Mouse (Mus musculus) neutrophil, adult 5-6 weeks (primary cell): ENCODE measurements around the gene Psmc2. TPM values are rescaled to one million over a fixed set of nuclear protein-coding genes. Genes with fewer than 3 reads are reported as not detected.

Source experiments
- ATAC-seq: fragments of 151-379, 151-347 bp; 2 replicates; pipeline ENCODE4 v1.8.0; 2017; ENCODE audit warnings: mild to moderate bottlenecking, moderate TSS enrichment; ENCODE audit not compliant: insufficient number of reproducible peaks, poor library complexity, low FRiP score, severe bottlenecking; ENCODE audit errors: extremely low read depth
- total RNA-seq: library from RNA; stranded (forward); fragments of 200-1000 nt; gene quantifications from 2 replicates; pipeline ENCODE4 v1.2.3, GENCODE M21; 2017

Psmc2 gene
- total RNA-seq: 29.7 and 50.6 TPM in 2 replicates

DNA sequence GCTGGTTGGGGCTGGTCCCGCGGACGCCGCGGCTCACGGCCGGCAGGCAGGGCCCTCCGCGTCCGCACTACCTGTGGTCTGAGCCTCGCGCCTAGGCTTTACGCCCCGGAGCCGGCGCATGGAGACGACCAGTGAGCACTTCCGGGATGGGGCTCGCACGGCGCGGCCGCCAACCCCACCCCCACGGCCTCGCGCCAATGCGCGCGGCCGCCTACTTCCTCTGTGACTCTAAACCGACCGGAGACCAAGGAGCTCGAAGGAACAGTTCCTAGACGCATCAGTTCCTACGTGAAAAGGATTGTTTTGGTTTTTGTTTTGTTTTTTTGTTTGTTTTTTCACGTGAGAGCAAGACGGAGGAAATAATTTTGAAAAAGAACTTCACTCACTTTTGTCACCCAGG, at the start of gene Psmc2, which contains the start of gene Dnajc2:
Gene Psmc2 (plus strand): TSS at position 231 of the 400 bp plus-strand sequence.
Gene Dnajc2 (minus strand): TSS at position 199 of the 400 bp plus-strand sequence.
- ATAC-seq: peak; percentile 83

DNA sequence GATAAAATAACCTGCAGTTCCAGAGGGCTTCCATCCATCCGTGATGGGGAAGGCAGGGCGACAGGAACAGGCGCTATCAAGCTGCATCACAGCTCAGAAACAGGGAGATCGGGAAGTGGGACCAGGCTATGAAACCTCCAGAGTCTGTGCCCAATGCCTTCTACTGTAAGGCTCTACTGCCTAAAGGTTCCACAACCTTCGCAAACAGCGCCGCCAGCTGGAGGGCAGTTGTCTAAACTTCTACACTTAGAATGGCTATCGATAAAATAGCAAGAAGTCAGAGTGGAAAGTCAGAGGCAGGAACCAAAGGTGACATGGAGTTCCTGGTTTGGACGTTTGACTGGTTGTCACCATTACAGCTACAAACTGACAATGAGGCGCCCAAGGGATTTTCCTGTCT, 49.5 kb upstream of the Psmc2 start:
- peak; percentile 56; the same call in 1 of the 2 replicates for ATAC-seq

DNA sequence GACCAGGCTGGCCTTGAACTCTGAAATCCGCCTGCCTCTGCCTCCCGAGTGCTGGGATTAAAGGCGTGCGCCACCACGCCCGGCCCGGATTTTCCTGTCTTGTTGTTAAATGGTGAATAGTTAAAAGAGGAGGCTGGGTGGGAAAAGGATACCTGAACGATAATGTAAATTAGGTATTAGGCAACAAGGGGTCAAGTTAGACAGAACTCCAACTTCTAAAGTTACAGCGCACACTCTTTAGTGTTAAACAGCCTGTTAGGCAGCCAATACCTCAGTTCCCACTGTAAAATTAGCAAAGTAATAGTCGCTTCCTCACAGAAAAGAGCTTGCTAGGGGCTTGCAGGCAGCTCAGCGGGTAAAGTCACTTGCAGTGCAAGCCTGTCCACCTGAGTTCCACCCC, 49.0 kb upstream of the Psmc2 start:
- no peak for ATAC-seq

DNA sequence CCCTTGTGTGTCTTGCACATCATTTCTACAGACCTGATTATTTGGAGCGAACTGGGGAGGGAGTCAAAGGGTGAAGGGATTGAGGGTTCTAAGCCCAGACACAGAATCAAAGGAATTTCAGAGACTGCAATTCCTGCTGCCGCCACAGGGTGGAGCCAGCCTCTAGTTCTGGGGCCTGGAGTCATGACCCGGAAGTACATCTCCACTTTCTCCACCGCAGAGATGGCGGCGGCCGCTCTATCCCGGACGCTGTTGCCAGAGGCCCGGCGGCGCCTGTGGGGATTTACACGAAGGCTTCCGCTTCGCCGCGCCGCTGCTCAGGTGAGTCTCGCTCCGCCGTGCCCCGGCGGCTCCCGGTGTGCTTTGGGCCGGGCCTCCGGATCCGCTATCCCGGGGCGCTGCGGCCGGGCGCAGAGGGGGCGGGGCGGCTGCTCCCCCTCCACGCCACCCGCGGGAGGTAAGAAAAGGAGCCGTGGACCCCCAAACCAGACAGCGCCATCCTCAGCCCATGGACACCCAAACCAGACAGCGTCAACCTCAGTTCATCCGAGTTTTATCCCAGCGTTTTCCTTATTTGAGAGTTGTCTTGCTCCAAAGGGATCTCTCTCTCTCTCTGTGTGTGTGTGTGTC, 48.0 kb upstream of the Psmc2 start, which contains the start of gene Pmpcb:
Gene Pmpcb (plus strand): TSS at position 186 of the 630 bp plus-strand sequence.
- ATAC-seq: peak; percentile 94

DNA sequence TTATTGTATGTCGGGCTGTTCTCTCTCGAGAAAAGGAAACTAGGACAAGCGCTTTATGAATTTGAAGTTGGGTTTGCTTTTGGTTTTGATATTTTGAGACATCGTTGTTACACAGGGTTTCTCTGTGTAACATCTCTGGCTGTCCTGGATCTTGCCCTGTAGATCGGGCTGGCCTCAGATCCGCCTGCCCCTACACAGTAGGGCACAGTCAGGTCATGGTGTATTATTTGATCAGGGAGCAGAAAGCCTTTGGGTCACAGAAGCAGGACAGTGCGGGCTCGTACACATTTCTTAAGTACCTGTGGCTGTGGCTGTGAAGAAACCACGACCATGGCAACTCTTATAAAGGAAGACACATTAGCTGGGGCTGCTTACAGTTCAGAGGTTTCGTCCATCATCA, 47.5 kb upstream of the Psmc2 start:
- no peak for ATAC-seq

DNA sequence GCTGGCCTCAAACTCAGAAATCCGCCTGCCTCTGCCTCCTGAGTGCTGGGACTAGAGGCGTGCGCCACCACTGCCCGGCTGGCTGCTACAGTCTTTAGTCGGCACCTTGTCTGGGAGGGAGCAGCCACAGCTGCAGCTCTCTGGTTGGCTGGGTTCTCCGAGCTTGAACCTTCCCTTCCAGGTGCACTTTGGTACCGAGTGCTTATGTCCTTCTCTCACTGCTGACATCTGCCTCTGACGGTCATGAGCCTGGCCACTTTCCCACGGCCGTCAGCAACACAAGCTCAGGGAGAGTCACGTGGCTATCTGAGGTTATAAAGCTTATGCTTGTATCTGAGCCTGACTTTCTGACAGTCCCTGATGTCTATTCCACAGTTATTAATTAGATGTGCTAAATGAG, 46.0 kb upstream of the Psmc2 start:
- ATAC-seq: no peak

DNA sequence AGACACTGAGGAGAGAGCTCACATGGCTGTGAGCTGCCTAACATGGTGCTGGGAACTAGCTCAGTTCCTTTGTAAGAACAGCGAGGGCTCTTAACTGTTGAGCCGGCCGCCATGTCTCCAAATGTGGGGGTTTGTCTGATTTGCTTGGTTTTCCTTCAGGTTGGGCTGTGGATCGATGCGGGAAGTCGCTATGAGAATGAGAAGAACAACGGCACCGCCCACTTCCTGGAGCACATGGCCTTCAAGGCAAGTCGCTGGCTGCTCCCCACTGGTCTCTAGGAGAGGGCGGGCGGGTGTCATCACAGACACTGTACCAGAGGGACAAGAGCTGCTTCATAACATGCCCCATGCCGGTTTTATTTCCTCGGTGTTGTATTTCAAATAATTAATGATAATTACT, 45.2 kb upstream of the Psmc2 start:
- no peak for ATAC-seq

DNA sequence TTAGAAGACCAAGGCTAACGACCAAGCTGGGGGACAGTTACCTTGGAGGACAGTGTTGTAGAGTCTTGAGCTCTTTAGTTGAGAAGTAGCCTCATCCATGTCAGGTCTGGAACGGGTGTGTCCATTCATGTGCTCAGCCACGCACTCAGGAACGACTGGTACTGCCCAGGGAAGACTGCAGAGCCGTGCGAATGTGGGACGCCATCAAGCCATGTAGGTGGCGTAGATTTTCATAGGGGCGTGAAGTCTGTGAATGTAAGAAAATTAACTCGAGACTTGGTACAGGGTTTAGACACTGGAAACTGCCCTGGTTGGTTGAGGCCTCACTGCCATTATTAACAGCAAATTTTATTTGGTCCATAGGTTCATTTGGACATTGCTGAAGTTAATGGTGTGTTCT, 41.5 kb upstream of the Psmc2 start:
- ATAC-seq: no peak

DNA sequence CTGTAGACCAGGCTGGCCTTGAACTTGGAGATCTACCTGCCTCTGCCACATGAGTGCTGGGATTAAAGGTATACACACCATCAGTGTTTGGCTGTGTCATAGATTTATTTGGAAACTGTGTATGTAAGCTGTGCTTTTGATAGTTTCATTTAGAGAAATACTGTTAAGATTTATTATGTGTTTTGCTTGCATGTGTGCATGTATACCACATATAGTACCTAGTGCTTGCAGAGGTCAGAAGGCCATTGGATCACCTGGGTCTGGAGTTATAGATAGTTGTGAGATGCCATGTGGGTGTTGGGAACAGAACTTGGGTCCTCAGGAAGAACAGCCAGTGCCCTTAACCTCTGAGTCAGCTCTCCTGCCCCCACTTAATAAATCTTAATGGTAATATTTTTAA, 40.4 kb upstream of the Psmc2 start:
- ATAC-seq: no peak

DNA sequence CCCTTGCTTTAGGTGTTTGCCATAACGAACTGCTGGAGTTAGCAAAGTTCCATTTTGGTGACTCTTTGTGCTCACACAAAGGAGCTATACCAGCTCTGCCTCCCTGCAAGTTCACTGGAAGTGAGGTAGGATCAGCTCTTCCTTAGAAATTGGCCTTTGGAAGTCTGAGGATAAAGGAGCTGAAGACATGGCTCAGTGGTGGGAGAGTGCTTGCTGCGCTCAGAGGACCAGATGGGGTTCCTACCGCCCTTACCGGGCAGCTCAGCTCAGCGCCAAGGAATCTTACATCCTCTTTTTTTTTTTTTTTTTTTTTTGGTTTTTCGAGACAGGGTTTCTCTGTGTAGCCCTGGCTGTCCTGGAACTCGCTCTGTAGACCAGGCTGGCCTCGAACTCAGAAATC, 39.1 kb upstream of the Psmc2 start:
- no peak for ATAC-seq

DNA sequence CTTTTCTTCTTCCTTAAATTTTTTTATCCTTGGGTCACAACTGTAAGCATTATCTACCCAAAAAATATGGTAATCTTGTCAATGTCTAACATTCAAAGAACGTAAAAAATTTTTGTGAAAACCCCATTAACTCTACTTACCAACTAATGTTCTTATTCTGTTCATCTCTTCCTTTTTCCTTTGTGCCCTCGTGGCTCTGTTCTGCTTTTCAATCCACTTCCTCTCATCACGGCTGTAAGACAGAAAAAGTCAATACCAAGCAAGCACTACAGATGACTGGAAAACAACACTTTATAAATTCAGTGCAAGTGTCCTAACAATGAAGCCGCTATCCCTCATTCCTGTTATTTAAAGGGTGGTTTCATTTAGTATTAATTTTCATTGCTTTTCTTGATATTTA, 16.6 kb upstream of the Psmc2 start:
- ATAC-seq: no peak

DNA sequence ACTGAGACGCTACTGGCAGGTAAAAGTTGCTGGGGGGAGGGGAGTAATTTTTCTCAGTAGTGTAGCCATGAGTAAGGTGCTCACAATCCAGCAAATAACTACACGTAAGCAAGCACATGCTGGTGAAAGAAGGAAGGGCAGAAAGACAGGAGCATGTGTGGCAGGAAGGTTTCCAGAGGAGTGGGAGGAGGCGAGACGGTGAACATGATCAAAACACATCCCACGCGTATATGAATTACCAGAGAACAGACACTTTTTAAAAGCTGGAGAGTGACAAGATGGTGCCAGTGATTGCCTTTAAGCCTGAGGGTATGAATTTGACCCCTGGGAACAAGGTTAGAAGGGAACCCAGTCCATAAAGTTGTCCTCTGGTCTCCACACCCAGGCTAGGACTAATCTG, 15.2 kb upstream of the Psmc2 start:
- no peak for ATAC-seq

DNA sequence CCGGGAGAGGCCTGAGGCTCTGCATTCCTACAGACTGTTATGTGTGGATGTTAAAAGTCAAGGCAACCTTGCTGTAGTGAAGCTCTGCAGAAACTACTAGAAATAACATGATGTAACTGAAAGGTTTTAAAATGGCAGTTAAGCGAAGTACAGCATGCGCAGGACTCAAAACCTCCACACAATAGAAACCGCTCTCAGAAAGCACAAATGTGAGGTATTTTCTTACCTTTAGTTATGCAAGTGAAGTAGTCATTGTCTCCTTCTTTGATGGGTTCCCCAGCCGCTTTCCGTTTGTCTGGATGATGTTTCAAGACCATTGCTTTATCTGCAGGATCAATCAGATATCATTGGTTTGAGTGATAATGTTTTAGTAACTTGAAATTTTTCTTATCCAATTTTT, 8.6 kb upstream of the Psmc2 start:
- ATAC-seq: no peak

DNA sequence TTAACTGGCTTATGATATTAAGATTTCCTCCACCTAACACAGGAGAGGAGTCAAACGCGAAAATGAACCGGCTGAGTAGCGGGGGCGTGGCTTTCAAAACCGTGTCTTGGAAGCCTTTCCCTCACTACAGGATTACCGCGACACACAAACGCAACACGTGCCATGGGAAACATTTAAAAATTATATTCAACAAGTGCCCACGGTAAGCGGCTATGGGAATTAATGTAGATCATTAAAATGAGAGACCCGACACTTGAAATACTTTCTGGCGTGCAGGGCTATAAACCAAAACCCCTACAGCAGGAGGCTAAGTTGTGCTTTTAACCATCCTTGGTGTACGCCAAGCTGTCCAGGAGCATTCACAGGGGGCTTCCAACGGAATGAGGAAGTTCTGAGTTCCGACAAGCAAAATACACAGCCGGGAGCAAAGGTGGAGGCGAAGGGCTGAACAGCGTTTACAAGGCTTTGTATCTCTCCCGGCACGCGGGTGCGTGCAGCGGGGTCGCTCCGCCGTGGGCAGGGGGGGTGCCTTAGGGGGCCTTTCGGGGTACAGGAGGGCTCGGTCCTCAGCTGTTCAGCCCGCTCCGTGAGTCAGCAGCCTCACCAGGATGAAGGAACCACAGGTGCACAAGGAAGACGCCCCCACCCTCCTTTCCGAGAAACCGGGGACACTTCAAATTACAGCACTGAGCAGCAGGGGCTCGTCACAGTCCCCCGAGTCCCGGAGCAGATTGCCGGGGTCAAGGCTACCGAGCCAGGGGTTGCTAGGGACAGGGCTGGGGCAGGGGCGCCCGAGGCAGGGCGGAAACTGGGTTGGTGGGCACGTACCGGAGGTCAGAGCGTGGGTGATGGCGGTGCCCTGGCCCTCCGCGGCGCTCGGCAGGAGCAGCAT, 676 bp upstream of the Psmc2 start:
- ATAC-seq: no peak

DNA sequence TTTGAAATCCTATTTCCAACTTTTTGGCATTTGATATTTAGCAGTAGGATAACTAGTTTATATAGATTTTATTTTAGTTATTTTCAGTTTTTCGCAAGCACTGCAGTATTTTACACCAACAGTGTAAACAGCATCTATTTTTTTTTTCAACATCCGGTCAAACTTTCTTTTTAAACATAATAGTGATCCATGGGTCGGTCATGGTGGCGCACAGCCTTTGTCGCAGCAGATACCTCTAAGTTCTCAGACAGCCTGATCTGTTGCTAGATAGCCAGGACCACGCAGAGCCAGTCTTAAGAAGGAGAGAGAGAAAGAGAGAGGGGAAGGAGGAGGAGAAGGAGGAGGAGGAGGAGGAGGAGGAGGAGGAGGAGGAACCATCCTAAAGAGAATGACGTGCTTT, 693 bp downstream of the Psmc2 start:
- no peak for ATAC-seq

DNA sequence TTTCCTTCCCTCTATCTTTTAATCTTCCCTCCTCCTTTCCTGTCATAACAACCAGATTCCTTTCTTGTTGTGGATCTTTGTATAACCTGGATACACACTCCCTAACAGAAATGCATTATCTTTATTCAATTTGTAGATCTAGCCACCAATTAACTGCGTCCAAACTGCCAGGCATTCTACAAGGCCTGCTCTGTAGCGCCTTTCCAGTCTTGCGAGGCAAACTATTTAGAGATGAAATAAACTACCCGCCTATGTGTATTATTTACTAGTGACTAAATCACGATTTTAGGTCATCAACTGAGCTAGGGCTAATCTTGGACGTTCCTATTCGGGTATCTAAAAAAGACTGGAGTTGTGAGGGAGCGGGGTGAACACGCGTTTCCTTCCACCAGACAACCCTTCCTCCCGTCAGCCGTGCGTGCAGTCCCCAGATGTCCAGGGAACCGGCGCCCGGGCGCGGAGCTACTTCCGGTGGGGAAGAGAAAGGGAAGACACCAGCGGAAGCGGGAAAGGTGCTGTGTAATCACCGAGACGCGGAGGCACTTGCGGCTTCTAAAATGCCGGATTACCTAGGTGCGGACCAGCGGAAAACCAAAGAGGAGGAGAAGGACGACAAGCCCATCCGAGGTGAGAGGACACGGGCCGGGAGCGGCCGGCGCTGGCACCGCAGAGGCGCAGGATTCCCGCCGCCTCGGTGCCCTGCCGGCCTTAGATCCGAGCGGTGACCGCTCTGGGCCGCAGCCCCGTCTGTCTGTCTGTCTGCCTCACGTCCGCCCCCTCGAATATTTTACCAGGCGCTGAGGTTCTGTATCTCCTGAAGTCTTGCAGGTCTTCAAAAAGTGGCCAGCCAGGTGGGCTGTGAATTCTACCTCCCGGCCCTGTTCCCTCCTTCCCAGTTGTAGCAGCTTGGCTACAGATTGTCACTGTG, 1.4 kb downstream of the Psmc2 start:
- peak; percentile 88 for ATAC-seq

DNA sequence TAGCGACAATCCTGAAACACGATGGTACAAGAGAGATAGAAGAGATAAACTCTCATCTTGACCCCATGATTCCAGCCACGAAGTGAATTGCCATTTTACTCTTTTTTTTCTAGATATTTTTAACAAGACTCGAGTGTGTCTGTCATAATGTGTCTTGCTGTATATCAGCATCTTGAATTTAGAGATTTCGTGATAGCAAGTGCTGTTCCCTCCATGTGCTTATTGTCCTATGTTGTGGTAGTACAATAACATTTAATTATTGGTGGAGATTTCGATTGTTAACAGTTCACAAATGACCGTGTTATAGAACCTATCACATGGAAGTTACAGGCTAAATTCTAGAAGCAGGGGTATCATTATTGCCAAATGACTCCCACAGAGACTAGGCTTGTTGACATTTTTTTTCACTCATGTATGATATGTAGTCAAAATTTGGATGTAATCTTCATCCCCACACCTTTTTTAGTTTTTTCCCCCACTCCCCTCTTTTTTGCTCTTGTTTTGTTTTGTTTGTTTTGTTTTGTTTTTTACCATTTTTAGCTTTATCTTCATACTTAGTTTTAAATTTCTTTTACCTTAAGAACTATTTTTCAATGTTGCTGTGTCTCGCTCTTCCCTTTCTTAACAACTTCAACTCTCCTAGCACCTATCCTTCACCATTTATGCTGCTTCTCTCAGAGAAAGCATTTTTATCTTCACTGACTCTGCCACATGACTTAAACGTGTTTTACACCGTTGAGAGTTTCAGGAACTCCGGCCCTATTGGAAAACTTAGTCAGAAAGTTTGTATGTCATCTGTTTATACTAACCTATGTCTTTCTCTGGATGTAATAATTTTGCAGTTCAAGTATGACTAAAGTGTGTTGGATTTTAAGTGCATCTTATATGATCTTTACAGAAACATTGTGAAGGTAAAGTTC, 2.4 kb downstream of the Psmc2 start:
- ATAC-seq: no peak

DNA sequence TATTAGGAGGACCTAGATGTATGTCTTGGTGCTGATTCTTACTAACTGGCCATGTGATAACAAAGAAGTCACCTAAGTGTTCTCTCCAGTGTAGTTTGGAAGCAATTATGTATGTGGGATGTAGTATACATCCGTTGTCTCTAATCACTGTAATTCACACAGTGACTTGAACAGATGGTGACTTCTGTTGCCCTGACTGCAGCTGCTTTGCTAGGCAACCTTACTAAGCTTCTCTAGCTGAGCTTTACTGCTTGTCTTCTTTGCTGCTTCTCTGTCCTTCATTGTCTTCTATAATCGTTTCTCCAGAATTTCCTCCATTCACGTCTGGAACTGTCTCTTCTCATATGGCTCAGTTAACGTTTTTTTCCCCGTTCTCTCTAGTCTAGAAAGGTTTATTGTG, 4.0 kb downstream of the Psmc2 start:
- ATAC-seq: no peak
